Mouse (Mus musculus) thymus, postnatal 0 days (tissue): ENCODE measurements around the gene Traf5. TPM values are rescaled to one million over a fixed set of nuclear protein-coding genes. Genes with fewer than 3 reads are reported as not detected.

Experiments used
- DNase-seq: peaks from one replicate; pipeline ENCODE4 v3.0.0-alpha.2; 2015; ENCODE audit warnings: low spot score
- polyA plus RNA-seq: library from polyadenylated mRNA; unstranded; fragments of >200 nt; fragmentation: Nextera tagmentation; extraction: Ambion mirVana; gene quantifications from 2 replicates; pipeline ENCODE4 v1.2.1, GENCODE M21; 2015

Traf5 gene
- polyA plus RNA-seq: 13.4 and 15.0 TPM in 2 replicates

- DNase-seq: peak; percentile 95
These were observed at the start of gene Traf5 for GRCm38 (mm10) chr1:192091806-192092772. TSS of gene Traf5 (minus strand) at chr1:192092559.

- DNase-seq: no peak
These were observed 48.0 kb upstream of the Traf5 start for GRCm38 (mm10) chr1:192140313-192140712.

- DNase-seq: peak; percentile 61
These were observed 45.9 kb upstream of the Traf5 start, which contains the start of gene Rcor3 for GRCm38 (mm10) chr1:192137926-192138910. TSS of gene Rcor3 (minus strand) at chr1:192138062.

GRCm38 (mm10) chr1:192137291-192137925 lies 45.0 kb upstream of the Traf5 start:
- DNase-seq: peak; percentile 27

- peak; percentile 74 for DNase-seq
These were observed 44.4 kb upstream of the Traf5 start for GRCm38 (mm10) chr1:192136561-192137290.

- no peak for DNase-seq
These were observed 37.8 kb upstream of the Traf5 start for GRCm38 (mm10) chr1:192130202-192130601.

- no peak for DNase-seq
These were observed 36.0 kb upstream of the Traf5 start for GRCm38 (mm10) chr1:192128343-192128742.

- no peak for DNase-seq
These were observed 33.4 kb upstream of the Traf5 start for GRCm38 (mm10) chr1:192125761-192126160.

- DNase-seq: no peak
These were observed 23.9 kb upstream of the Traf5 start for GRCm38 (mm10) chr1:192116262-192116661.

GRCm38 (mm10) chr1:192115378-192115777 lies 23.0 kb upstream of the Traf5 start:
- DNase-seq: no peak

- no peak for DNase-seq
These were observed 16.8 kb upstream of the Traf5 start for GRCm38 (mm10) chr1:192109169-192109568.

GRCm38 (mm10) chr1:192107352-192107751 lies 15.0 kb upstream of the Traf5 start:
- peak; percentile 66 for DNase-seq

- peak; percentile 30 for DNase-seq
These were observed 13.6 kb upstream of the Traf5 start for GRCm38 (mm10) chr1:192105902-192106389.

GRCm38 (mm10) chr1:192104021-192104420 lies 11.7 kb upstream of the Traf5 start:
- DNase-seq: no peak

- DNase-seq: no peak
These were observed 10.8 kb upstream of the Traf5 start for GRCm38 (mm10) chr1:192103176-192103575.

- DNase-seq: no peak
These were observed 9.0 kb upstream of the Traf5 start for GRCm38 (mm10) chr1:192101359-192101758.

- DNase-seq: no peak
These were observed 8.4 kb upstream of the Traf5 start for GRCm38 (mm10) chr1:192100742-192101141.

GRCm38 (mm10) chr1:192095626-192096025 lies 3.3 kb upstream of the Traf5 start:
- DNase-seq: no peak

- DNase-seq: peak; percentile 72
These were observed 2.3 kb upstream of the Traf5 start for GRCm38 (mm10) chr1:192094451-192095170.
